Mouse (Mus musculus) neural tube, embryonic 15.5 days (tissue): ENCODE data around the gene Ncs1. TPM values are rescaled to one million over a fixed set of nuclear protein-coding genes. Genes with fewer than 3 reads are reported as not detected.
A peak's percentile ranks its signal among the peaks of the same experiment; 100 is the strongest.

Source experiments
- ATAC-seq: fragments of 200-750 bp; cut with Nextera tagmentation; 2 replicates; pipeline ENCODE4 v1.8.0; 2017; ENCODE audit warnings: mild to moderate bottlenecking, moderate TSS enrichment, moderate library complexity; ENCODE audit not compliant: low FRiP score
- H3K27ac ChIP-seq: fragments of 300-500 bp; sonication (generic); replicated peaks from 2 replicates; pipeline ENCODE4 v1.5.1; 2015; ENCODE audit warnings: mild to moderate bottlenecking, inconsistent platforms
- H3K27me3 ChIP-seq: fragments of 300-500 bp; sonication (generic); replicated peaks from 2 replicates; pipeline ENCODE4 v1.6.1; 2015; ENCODE audit warnings: inconsistent platforms
- H3K36me3 ChIP-seq: fragments of 300-500 bp; sonication (generic); 2 replicates; pipeline ENCODE4 v1.6.1; 2015; ENCODE audit warnings: inconsistent platforms
- H3K4me1 ChIP-seq: fragments of 300-500 bp; sonication (generic); 2 replicates; pipeline ENCODE4 v1.6.1; 2015; ENCODE audit warnings: inconsistent platforms
- H3K4me2 ChIP-seq: fragments of 300-500 bp; sonication (generic); 2 replicates; pipeline ENCODE4 v1.6.1; 2015; ENCODE audit warnings: inconsistent platforms, mild to moderate bottlenecking, moderate library complexity
- H3K4me3 ChIP-seq: fragments of 300-500 bp; sonication (generic); replicated peaks from 2 replicates; pipeline ENCODE4 v1.5.1; 2015; ENCODE audit warnings: mild to moderate bottlenecking, inconsistent platforms
- H3K9ac ChIP-seq: fragments of 300-500 bp; sonication (generic); replicated peaks from 2 replicates; pipeline ENCODE4 v1.6.1; 2015; ENCODE audit warnings: mild to moderate bottlenecking, inconsistent platforms
- H3K9me3 ChIP-seq: fragments of 300-500 bp; sonication (generic); replicated peaks from 2 replicates; pipeline ENCODE4 v1.6.1; 2016; ENCODE audit warnings: inconsistent platforms
- WGBS: fragments of 180-500 bp; shearing (Covaris S2); methylation state at CpG from one replicate; pipeline ENCODE4 v1.1.7; 2015; ENCODE audit warnings: mixed read lengths; 5-methylcytosine and 5-hydroxymethylcytosine counted together
- polyA plus RNA-seq: library from polyadenylated mRNA; unstranded; fragments of >200 nt; fragmentation: Nextera tagmentation; extraction: Ambion mirVana; gene quantifications from 2 replicates; pipeline ENCODE4 v1.2.1, GENCODE M21; 2015

The Ncs1 gene
- polyA plus RNA-seq, result 145 and 179 TPM in 2 replicates

DNA sequence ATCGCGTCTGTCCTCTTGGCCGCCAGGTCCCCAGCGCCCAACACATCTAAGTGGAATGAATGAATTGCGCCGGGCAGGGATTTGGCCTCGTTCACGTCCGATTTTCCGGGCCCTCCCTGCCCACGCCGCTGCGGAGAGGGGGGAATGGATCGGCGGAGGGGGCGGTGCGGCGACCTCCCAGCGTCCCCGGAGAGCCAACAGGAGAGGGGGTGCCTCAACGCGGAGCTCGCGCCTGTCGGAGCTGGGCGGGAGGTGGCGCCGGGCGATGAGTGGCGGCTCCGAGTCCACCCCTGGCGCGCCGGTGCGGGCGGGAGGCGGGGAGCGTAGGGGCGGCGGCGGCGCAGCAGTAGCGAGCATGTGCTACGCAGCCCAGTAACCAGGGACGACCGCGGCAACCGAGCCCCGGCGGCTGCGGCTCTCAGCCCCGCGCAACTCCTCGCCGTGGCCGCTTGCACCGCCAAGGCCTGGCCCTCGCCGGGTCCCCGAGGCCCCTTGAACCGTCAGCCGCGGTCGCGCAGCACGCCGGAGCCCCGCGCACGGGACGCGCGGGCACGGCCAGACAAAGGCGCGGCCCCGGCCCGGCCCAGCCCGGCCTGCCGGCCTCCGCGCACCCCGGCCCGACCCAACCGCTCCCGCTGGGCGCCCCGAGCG lies at the start of gene Ncs1:
TSS of gene Ncs1 (plus strand) at position 333 of the 651 bp plus-strand sequence.
- H3K9me3 ChIP-seq, result no peaks in the 10 kb centered on the region
- H3K4me3 ChIP-seq, result peak within 1 kb of the TSS; percentile 88
- peak within 1 kb of the TSS; percentile 87 for H3K27ac ChIP-seq
- H3K4me1 ChIP-seq, result peaks cover 60% of the 10 kb centered on the region
- 0% methylated on average over 63 of the region's 89 CpGs for whole genome bisulfite sequencing
- ATAC-seq, result peak; percentile 91
- peaks cover 3% of the 10 kb centered on the region; the same call in 1 of the 2 replicates for H3K27me3 ChIP-seq
- H3K36me3 ChIP-seq, result 0 out of 2 replicates have a peak, but pooled peaks cover 3% of the 10 kb centered on the region
- H3K9ac ChIP-seq, result peak within 1 kb of the TSS; percentile 99
- H3K4me2 ChIP-seq, result peak within 1 kb of the TSS; percentile 84

DNA sequence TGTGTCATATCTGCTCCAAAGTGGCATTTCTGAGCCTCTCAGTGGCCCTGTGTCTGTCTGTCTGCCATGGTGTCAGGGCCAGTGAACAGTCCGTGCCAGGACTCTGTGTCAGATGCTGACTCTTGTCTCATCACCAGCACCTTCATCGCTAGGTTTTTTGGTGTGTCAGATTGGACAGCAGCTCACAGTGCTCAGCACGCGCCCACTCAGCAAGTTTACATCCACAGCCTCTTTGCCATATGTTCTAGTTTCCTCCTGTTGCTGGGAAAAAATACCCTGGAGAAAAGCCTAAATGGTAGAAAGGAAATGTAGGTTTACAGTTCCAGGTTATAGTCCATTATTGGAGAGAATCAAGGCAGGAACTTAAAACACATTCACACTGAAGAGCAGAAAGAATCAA lies 47.0 kb upstream of the Ncs1 start:
- Histone ChIP-seq H3K4me2 (no peak overlapping the region), H3K27ac (no peak overlapping the region), H3K36me3 (peaks cover 29% of the 10 kb centered on the region), H3K9me3 (no peaks in the 10 kb centered on the region), H3K4me3 (no peak overlapping the region), H3K27me3 (no peaks in the 10 kb centered on the region), H3K9ac (no peak overlapping the region), H3K4me1 (0 out of 2 replicates have a peak, but pooled peaks cover 4% of the 10 kb centered on the region)
- ATAC-seq, result no peak
- 92% methylated on average over 4 of the region's 4 CpGs for WGBS

DNA sequence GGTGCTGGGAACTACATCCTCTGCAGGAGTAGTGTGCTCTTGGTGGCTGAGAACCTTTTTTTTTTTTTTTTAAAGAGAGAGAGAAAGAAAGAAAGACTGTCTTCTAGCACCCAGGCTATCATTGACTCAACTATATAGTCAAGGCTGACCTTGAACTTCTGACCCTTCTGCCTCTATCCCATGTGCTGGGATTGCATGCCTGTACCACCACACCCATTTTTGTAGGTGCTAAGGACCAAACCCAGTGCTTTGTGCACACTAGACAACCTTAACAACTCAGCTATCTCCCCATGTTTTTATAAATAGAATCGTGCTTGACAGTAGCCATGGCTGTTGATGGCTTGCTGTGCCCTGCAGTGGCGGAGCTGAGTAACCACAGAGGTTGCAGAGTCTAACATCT lies 45.6 kb upstream of the Ncs1 start:
- 93% methylated on average over 2 of the region's 2 CpGs for WGBS
- H3K36me3 ChIP-seq, result peaks cover 24% of the 10 kb centered on the region

DNA sequence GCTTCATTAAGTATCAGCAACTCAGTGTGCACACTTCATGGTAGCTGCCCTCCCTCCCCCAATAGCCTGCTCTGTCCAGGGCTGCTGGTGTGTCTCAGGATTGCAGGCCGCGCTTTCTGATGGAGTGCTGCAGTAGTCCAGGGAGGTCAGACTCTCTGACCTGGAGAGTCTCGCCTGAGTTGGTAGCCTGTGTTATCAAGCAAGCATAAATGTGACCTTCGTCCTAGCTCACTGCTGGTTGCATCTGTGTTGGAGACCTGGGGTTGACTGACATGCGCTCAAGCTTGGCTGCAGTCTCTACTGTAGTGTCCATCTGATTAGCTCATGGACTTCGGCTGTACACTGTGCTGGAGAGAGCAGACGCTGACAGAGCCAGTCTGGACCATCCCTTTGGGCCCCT lies 43.8 kb upstream of the Ncs1 start:
- no peak overlapping the region for H3K9ac ChIP-seq
- H3K27ac ChIP-seq, result no peak overlapping the region
- 83% methylated on average over 7 of the region's 7 CpGs for WGBS
- ATAC-seq, result no peak
- peaks cover 20% of the 10 kb centered on the region for H3K4me1 ChIP-seq
- no peaks in the 10 kb centered on the region for H3K9me3 ChIP-seq
- H3K4me3 ChIP-seq, result no peak overlapping the region
- H3K4me2 ChIP-seq, result no peak overlapping the region
- H3K27me3 ChIP-seq, result no peaks in the 10 kb centered on the region
- H3K36me3 ChIP-seq, result peaks cover 11% of the 10 kb centered on the region

More for the DNA sequence above, 45.6 kb upstream of the Ncs1 start:
- H3K9ac ChIP-seq, result no peak overlapping the region
- no peak overlapping the region for H3K4me2 ChIP-seq
- H3K27ac ChIP-seq, result no peak overlapping the region
- no peak for ATAC-seq
- no peaks in the 10 kb centered on the region for H3K9me3 ChIP-seq
- no peaks in the 10 kb centered on the region for H3K27me3 ChIP-seq
- H3K4me1 ChIP-seq, result 0 out of 2 replicates have a peak, but pooled peaks cover 4% of the 10 kb centered on the region
- H3K4me3 ChIP-seq, result no peak overlapping the region

DNA sequence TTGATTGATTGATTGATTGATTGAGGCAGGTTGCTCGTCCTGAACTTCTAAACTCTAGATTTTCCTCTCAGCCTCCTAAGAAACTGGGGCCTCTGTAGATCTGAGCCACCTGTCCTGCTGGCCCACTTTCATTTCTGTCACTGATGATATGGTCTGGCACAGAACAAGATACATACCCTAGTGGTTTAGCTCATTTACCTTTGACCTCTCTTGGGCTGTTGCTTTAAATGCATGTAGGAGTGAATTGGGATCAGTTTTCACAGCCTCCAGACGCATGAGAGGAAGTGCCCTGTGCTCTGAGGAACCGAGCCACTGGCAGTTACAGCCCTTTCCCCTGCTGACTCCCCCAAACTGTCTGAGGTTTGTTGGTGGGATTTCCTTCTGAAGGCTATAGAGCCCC lies 43.3 kb upstream of the Ncs1 start:
- Histone ChIP-seq H3K9me3 (no peaks in the 10 kb centered on the region), H3K27me3 (no peaks in the 10 kb centered on the region), H3K4me3 (no peak overlapping the region), H3K27ac (no peak overlapping the region), H3K9ac (no peak overlapping the region), H3K4me1 (peaks cover 24% of the 10 kb centered on the region), H3K4me2 (no peak overlapping the region), H3K36me3 (peaks cover 10% of the 10 kb centered on the region)
- no peak for ATAC-seq
- 35% methylated on average over 3 of the region's 3 CpGs for WGBS

DNA sequence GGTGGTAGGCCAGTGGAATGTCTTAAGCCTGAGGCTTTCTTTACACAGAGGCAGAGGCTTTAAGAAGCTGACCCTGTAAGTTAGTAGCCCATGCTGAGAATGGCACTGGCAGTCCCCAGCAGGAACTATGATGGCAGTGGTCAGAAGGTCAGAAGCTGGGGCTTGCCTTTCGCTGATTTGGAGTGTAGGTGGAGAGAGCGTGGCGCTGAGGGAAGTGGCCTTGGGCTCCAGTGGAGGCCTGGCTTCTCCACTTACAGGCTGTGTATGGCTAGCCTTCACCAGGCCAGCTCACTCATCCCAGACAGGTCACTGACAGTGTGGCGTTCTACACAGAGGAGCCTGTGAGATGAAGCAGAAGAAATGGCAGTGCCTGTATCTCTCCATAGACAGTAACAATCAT lies 42.7 kb upstream of the Ncs1 start:
- Histone ChIP-seq H3K36me3 (peaks cover 13% of the 10 kb centered on the region), H3K9ac (no peak overlapping the region), H3K4me1 (peaks cover 24% of the 10 kb centered on the region), H3K27ac (no peak overlapping the region), H3K4me3 (no peak overlapping the region), H3K27me3 (no peaks in the 10 kb centered on the region), H3K9me3 (no peaks in the 10 kb centered on the region), H3K4me2 (no peak overlapping the region)
- no peak for ATAC-seq
- 83% methylated on average over 4 of the region's 4 CpGs for WGBS

DNA sequence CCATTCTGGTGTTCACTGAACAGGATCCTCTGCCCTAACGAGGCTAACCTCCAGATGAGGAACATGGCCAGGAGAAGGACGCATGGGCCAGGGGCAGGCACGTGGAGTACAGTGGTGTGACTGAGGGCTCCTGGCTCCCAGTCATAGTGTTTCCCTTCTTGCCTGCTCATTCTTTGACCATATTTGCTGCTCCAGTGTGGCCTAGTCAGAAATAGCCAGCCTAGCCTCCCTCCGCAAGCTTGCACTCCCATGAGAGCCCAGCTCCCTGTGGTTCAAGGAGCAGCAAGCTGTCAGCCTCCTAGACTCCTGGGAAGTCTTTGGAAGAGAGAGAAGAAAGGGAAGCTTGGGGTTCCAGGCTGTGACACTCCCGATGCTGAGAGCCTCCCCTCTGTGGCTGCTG lies 40.9 kb upstream of the Ncs1 start:
- Histone ChIP-seq H3K4me3 (no peak overlapping the region), H3K9me3 (no peaks in the 10 kb centered on the region), H3K27me3 (no peaks in the 10 kb centered on the region), H3K36me3 (peaks cover 28% of the 10 kb centered on the region), H3K27ac (no peak overlapping the region), H3K4me1 (peaks cover 24% of the 10 kb centered on the region), H3K4me2 (no peak overlapping the region), H3K9ac (no peak overlapping the region)
- whole genome bisulfite sequencing, result 84% methylated on average over 5 of the region's 5 CpGs
- no peak for ATAC-seq

DNA sequence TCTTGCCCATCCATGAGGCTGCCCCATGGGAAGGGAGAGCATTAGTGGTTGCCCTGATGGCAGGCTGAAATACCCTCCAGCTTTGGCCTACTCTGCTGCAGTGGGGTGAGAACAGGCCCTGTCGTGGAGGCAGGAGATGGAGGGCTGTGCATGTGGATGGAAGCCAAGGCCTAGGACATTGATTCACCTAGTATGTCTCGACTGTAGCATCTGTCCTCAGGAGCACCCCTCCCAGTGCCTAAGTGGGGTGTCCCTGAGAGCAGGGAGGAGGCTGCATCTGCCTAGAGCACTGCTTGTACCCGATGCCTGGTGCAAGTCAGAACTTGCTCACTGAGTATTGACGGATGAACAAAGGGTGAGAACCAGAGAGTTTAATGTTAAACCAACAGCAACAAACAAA lies 39.4 kb upstream of the Ncs1 start:
- peaks cover 33% of the 10 kb centered on the region for H3K36me3 ChIP-seq
- no peak for ATAC-seq
- no peak overlapping the region for H3K9ac ChIP-seq
- H3K27ac ChIP-seq, result peak overlapping the region; percentile 34; the same call in 1 of the 2 replicates
- H3K4me2 ChIP-seq, result no peak overlapping the region
- no peaks in the 10 kb centered on the region for H3K9me3 ChIP-seq
- peaks cover 26% of the 10 kb centered on the region for H3K4me1 ChIP-seq
- H3K27me3 ChIP-seq, result no peaks in the 10 kb centered on the region
- H3K4me3 ChIP-seq, result no peak overlapping the region
- WGBS, result 76% methylated on average over 4 of the region's 4 CpGs

DNA sequence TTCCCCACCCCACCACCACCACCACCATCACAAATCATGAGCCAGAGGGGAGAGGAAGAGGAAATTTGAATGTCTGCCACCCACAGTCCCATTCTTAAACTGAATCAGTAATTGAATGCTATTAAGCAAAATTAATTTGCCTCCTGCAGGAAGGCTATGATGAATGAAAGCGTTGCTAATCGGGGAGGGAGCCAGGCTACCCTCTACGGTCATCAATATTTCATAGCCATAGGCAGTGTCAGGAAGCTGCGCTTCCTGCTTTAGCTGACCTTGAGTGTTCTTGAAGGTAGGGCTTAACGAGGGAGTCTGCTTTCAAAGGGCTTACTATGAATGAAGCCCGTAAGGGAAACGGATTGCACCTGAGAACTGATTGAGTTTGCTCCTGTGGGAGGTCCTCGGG lies 38.7 kb upstream of the Ncs1 start:
- H3K36me3 ChIP-seq, result peaks cover 32% of the 10 kb centered on the region
- H3K9ac ChIP-seq, result no peak overlapping the region
- H3K9me3 ChIP-seq, result no peaks in the 10 kb centered on the region
- H3K4me3 ChIP-seq, result no peak overlapping the region
- H3K4me2 ChIP-seq, result no peak overlapping the region
- ATAC-seq, result peak; percentile 39
- no peaks in the 10 kb centered on the region for H3K27me3 ChIP-seq
- 28% methylated on average over 8 of the region's 8 CpGs for WGBS
- peak overlapping the region; percentile 46 for H3K27ac ChIP-seq
- peaks cover 26% of the 10 kb centered on the region for H3K4me1 ChIP-seq

DNA sequence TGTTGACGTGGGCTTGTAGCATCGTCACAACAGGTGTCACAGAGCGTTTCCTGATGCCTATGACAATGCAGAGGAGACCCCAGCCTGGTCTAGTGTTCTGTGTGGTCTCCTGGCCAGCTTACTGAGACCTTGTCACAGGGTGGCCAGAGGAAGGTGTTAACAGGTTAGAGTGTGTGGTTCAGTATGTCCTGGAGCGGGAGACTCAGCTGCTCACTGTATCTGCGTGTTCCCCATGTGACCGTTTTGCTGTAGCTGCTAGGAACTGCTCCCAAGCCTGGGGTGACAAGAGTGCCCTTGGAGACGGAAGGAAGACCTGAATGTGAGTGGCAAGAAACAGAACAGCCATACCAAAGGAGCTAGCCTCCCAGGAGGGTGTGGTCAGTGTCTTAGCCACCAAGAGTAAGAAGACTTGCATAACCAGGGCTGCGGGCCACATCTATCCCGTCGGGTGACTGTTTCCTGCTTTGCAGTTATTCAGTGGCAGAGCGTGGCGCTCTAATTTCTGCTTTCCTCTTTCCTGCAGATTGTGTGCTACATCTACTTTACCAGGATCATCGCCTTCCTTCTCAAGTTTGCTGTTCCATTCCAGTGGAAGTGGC lies 37.0 kb upstream of the Ncs1 start:
- no peak overlapping the region for H3K9ac ChIP-seq
- no peak overlapping the region for H3K4me2 ChIP-seq
- peaks cover 22% of the 10 kb centered on the region for H3K4me1 ChIP-seq
- H3K27me3 ChIP-seq, result no peaks in the 10 kb centered on the region
- H3K36me3 ChIP-seq, result peaks cover 47% of the 10 kb centered on the region
- no peak overlapping the region for H3K4me3 ChIP-seq
- H3K9me3 ChIP-seq, result no peaks in the 10 kb centered on the region
- no peak for ATAC-seq
- no peak overlapping the region for H3K27ac ChIP-seq
- WGBS, result 90% methylated on average over 13 of the region's 13 CpGs

DNA sequence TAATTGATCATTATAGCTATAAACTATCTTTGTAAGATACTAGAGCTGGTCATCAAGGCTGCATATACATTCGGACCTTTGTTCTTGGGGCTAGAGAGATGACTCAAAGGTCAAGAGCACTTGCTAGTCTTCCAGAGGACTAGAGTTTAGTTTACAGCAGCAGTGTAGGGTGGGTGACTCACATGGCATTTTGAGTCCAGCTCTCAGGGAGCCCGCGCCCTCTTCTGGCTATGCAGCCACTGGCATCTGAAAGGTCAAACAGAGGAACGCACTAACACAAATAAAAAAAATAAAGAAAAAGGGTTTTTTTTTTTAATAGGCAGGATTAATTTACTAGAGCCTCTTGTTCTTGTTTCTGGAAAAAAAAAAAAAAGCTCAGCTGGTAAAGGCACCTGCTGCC lies 36.1 kb upstream of the Ncs1 start:
- H3K4me2 ChIP-seq, result no peak overlapping the region
- H3K36me3 ChIP-seq, result peaks cover 55% of the 10 kb centered on the region
- H3K9me3 ChIP-seq, result no peaks in the 10 kb centered on the region
- no peak overlapping the region for H3K27ac ChIP-seq
- H3K9ac ChIP-seq, result no peak overlapping the region
- no peaks in the 10 kb centered on the region for H3K27me3 ChIP-seq
- 93% methylated on average over 4 of the region's 4 CpGs for WGBS
- H3K4me1 ChIP-seq, result peaks cover 22% of the 10 kb centered on the region
- no peak for ATAC-seq
- H3K4me3 ChIP-seq, result no peak overlapping the region

DNA sequence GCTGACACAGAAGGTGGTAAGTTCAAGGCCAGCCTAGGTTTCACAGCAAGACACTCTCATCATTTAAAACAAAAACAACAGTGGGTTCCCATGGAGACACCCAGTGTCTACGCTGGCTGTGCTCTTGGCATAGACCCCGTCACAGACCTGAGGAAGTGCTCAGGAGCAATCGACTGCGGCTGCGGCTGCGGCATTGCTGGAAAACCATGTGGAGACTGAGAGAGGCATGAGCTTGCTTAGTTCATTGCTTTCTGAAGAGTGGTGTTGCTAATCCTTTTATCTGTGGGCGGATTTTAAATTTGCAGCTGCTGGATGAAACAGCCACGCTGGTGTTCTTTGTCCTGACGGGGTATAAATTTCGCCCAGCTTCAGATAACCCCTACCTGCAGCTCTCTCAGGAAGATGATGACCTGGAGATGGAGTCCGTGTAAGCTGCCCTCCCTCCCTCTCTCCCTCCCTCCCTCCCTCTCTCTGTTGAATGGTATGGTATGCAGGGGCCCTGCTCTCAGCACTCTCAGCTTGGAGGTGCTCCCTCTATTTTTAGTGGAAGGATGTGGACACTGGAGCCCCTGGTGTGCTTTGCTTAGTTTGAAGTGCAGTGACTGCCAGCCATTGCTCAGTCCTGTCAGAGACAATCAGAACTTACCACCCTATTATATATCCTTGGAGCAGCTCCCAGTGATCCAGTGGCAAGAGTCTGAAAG lies 35.3 kb upstream of the Ncs1 start:
- Histone ChIP-seq H3K9me3 (no peaks in the 10 kb centered on the region), H3K36me3 (peaks cover 62% of the 10 kb centered on the region), H3K4me2 (no peak overlapping the region), H3K27ac (no peak overlapping the region), H3K27me3 (no peaks in the 10 kb centered on the region), H3K4me1 (peaks cover 21% of the 10 kb centered on the region), H3K4me3 (no peak overlapping the region), H3K9ac (no peak overlapping the region)
- WGBS, result 69% methylated on average over 11 of the region's 11 CpGs
- no peak for ATAC-seq
